8 mouse cellular contexts compared by ENCODE assay signal in genomic region chr1:170292239-170292951, GRCm38 (mm10). TPM values are rescaled to one million over a fixed set of nuclear protein-coding genes. Genes with fewer than 3 reads are reported as not detected.
A peak's percentile ranks its signal among the peaks of the same experiment; 100 is the strongest.
DNase-seq lines count a peak whose midpoint lies in the region; ATAC-seq lines count a peak whose summit lies in the region.

No protein-coding gene starts in this region.

- H3K4me3 ChIP-seq in embryonic facial prominence, embryonic 10.5 days: no peak overlapping the region

- no peaks in the 10 kb centered on the region for H3K4me1 ChIP-seq in embryonic facial prominence, embryonic 10.5 days

- no peaks in the 10 kb centered on the region for H3K27me3 ChIP-seq in embryonic facial prominence, embryonic 10.5 days (replicated peaks; ENCODE audit: low read depth, poor library complexity, severe bottlenecking)

- no peaks in the 10 kb centered on the region for H3K9me3 ChIP-seq in embryonic facial prominence, embryonic 10.5 days

- no peaks in the 10 kb centered on the region for H3K36me3 ChIP-seq in embryonic facial prominence, embryonic 10.5 days (replicated peaks)

- 43% methylated on average over 9 of the region's 9 CpGs for WGBS in embryonic facial prominence, embryonic 10.5 days

- ATAC-seq in hematopoietic stem cell, adult 5-6 weeks (replicated peaks in 1 of 2; ENCODE audit: insufficient read depth in 1 of 2, low FRiP score in 2 of 2, low TSS enrichment in 1 of 2, low read depth in 1 of 2, poor library complexity in 2 of 2, severe bottlenecking in 2 of 2): peak; percentile 81 to 87
- ATAC-seq in megakaryocyte-erythroid progenitor cell, adult 5-6 weeks (replicated peaks; ENCODE audit: low FRiP score, low TSS enrichment, poor library complexity, severe bottlenecking): peak; percentile 78

- peak; percentile 48 for DNase-seq in ES-CJ7 (ENCODE audit: low read depth, low spot score)
- peak; percentile 28 for DNase-seq in adrenal gland, adult 8-10 months
- peak; percentile 48 for DNase-seq in embryonic facial prominence, embryonic 10.5 days (ENCODE audit: low spot score)
- peak; percentile 67 to 78 for DNase-seq in layer of hippocampus, postnatal 10 days (ENCODE audit: low spot score in 2 of 2)
- peak; percentile 78 for DNase-seq in telencephalon, adult 2 months (ENCODE audit: low read depth, low spot score)
- DNase-seq in spleen, postnatal 36 days (ENCODE audit: low spot score in 2 of 2): no peak

- no peak overlapping the region for H3K27ac ChIP-seq in embryonic facial prominence, embryonic 10.5 days (replicated peaks)

RNA-seq across cellular contexts. Expression of gene Gm7694, which starts 13.7 kb away (rescaled TPM):
- total RNA-seq in adrenal gland, adult 8-10 months (2022): 10 to 100 TPM; 10.0 to 22.1 (median 14.1) TPM
- polyA plus RNA-seq in embryonic facial prominence, embryonic 10.5 days (2016; fragmentation: Nextera tagmentation; extraction: Ambion mirVana): 2.5 and 3.5 TPM in 2 replicates
- 3.8 and 8.9 TPM in 2 replicates for total RNA-seq in hematopoietic stem cell, adult 5-6 weeks (2017)
- 1 to 10 TPM; 3.2 TPM for total RNA-seq in layer of hippocampus, postnatal 10 days (2021)
- 0.35 and 0.72 TPM in 2 replicates for total RNA-seq in megakaryocyte-erythroid progenitor cell, adult 5-6 weeks (2014; fragmentation: Nextera tagmentation)
- 0.23 TPM in 1 of 2 replicates, not detected in the other for total RNA-seq in megakaryocyte-erythroid progenitor cell, adult 5-6 weeks (2017)

RNA-seq across cellular contexts. Expression of gene Sh2d1b1, which starts 15.3 kb away (rescaled TPM):
- 1 to 10 TPM in 2 of 4 experiments, under 1 TPM in 2; 0.73 to 1.4 (median 1.2) TPM for total RNA-seq in adrenal gland, adult 8-10 months (2022)
- 0.05 TPM in 1 of 2 replicates, not detected in the other for polyA plus RNA-seq in embryonic facial prominence, embryonic 10.5 days (2016; fragmentation: Nextera tagmentation; extraction: Ambion mirVana)
- total RNA-seq in hematopoietic stem cell, adult 5-6 weeks (2017): 0.44 and 0.89 TPM in 2 replicates
- total RNA-seq in layer of hippocampus, postnatal 10 days (2021): not detected
- total RNA-seq in megakaryocyte-erythroid progenitor cell, adult 5-6 weeks (2014; fragmentation: Nextera tagmentation): not detected in 2 replicates
- not detected in 2 replicates for total RNA-seq in megakaryocyte-erythroid progenitor cell, adult 5-6 weeks (2017)

RNA-seq across cellular contexts. Expression of gene Spata46, which starts 16.2 kb away (rescaled TPM):
- total RNA-seq in adrenal gland, adult 8-10 months (2022): not detected
- 0.94 and 1.5 TPM in 2 replicates for polyA plus RNA-seq in embryonic facial prominence, embryonic 10.5 days (2016; fragmentation: Nextera tagmentation; extraction: Ambion mirVana)
- total RNA-seq in hematopoietic stem cell, adult 5-6 weeks (2017): not detected in 2 replicates
- not detected for total RNA-seq in layer of hippocampus, postnatal 10 days (2021)
- total RNA-seq in megakaryocyte-erythroid progenitor cell, adult 5-6 weeks (2014; fragmentation: Nextera tagmentation): not detected in 2 replicates
- total RNA-seq in megakaryocyte-erythroid progenitor cell, adult 5-6 weeks (2017): not detected in 2 replicates

RNA-seq across cellular contexts. Expression of gene Sh2d1b2, which starts 59.8 kb away (rescaled TPM):
- total RNA-seq in adrenal gland, adult 8-10 months (2022): not detected
- polyA plus RNA-seq in embryonic facial prominence, embryonic 10.5 days (2016; fragmentation: Nextera tagmentation; extraction: Ambion mirVana): not detected in 2 replicates
- total RNA-seq in hematopoietic stem cell, adult 5-6 weeks (2017): not detected in 2 replicates
- total RNA-seq in layer of hippocampus, postnatal 10 days (2021): not detected
- not detected in 2 replicates for total RNA-seq in megakaryocyte-erythroid progenitor cell, adult 5-6 weeks (2014; fragmentation: Nextera tagmentation)
- not detected in 2 replicates for total RNA-seq in megakaryocyte-erythroid progenitor cell, adult 5-6 weeks (2017)

Comparison
In these comparisons a context has a peak if more than half of its experiments do, and no peak if none do; other contexts are left out.
1. DNase-seq: peak in ES-CJ7 (single experiment), adrenal gland, adult 8-10 months (single experiment), embryonic facial prominence, embryonic 10.5 days (single experiment), layer of hippocampus, postnatal 10 days (2 of 2) and telencephalon, adult 2 months (single experiment); none in spleen, postnatal 36 days (0 of 2).